Mouse (Mus musculus): ENCODE results near the gene Naaladl2. TPM values are rescaled to one million over a fixed set of nuclear protein-coding genes. Genes with fewer than 3 reads are reported as not detected.
"Not testable (repeated sequence)": the region's sequence is repeated elsewhere in the genome, so short reads cannot be mapped to it uniquely, and the experiment has no call there.

Gene Naaladl2
- polyA plus RNA-seq, 1 experiment from 2014 or later: 2.1 TPM

- Histone ChIP-seq H3K27me3 (replicated peaks; ENCODE audit: insufficient read depth, low read length) (no peaks in the 10 kb centered on the region), H3K4me3 (ENCODE audit: low read depth, low read length) (no peak overlapping the region), H3K4me2 (replicated peaks; ENCODE audit: low read depth, low read length) (no peak overlapping the region), H3K4me1 (ENCODE audit: insufficient read depth, low read depth, low read length) (no peaks in the 10 kb centered on the region), H3K36me3 (ENCODE audit: insufficient read depth, low read length) (no peaks in the 10 kb centered on the region), H3K9me3 (ENCODE audit: low read length) (no peaks in the 10 kb centered on the region), H3K27ac (ENCODE audit: low read length) (no peak overlapping the region), H3K9ac (replicated peaks; ENCODE audit: low read depth) (no peak overlapping the region)
- TF ChIP-seq EP300 (IDR thresholded peaks at IDR 0.05) (no peak), CTCF (IDR thresholded peaks at IDR 0.05) (no peak)
- DNase-seq (ENCODE audit: low spot score) (no peak), ATAC-seq (no peak)
Observed at GRCm38 (mm10) chr3:24163992-24164391, 980.1 kb downstream of the Naaladl2 start.

DNA sequence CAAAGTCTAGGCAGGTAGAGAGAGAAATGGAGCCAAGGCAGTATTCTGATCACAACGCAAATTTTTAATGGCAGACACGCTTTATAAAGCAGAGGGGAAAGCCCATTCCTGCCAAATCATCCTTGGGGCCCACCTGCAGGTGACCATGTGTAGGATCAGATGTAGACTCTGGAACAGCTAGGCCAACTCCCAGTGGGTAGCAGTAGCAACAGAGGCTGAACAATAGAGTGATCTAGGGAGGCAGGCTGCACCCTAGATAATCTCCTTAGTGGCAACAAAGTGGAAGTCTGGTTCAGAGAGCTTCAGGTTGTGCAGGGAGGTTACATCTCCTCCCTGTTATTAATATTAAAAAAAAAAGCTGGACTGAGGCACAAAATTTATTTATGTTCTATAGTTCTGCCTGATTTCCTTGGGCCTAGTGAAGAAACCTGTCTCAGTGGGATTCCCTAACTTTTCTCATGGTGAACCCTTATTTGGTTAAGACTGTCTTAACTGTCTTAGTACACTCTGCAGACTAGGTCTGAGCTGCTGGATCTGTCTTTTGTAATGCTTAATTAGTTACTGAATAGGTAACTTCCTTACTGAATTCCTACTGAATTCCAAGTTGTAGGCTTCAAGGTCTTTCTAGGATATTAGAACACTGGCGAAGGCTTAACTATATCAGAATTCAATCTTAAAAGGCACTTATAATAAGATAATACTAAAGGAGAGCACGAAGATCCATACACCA, 992.8 kb downstream of the Naaladl2 start:
- DNase-seq (ENCODE audit: low spot score); H3K27ac ChIP-seq (ENCODE audit: low read length); H3K36me3 ChIP-seq (ENCODE audit: insufficient read depth, low read length); ATAC-seq; H3K9ac ChIP-seq (replicated peaks; ENCODE audit: low read depth); H3K4me3 ChIP-seq (ENCODE audit: low read depth, low read length); H3K9me3 ChIP-seq (ENCODE audit: low read length); H3K27me3 ChIP-seq (replicated peaks; ENCODE audit: insufficient read depth, low read length); H3K4me2 ChIP-seq (replicated peaks; ENCODE audit: low read depth, low read length); H3K4me1 ChIP-seq (ENCODE audit: insufficient read depth, low read depth, low read length): not testable (repeated sequence)
- WGBS: 78% methylated on average over 4 of the region's 4 CpGs

- Histone ChIP-seq H3K9me3 (ENCODE audit: low read length) (no peaks in the 10 kb centered on the region), H3K4me2 (replicated peaks; ENCODE audit: low read depth, low read length) (no peak overlapping the region), H3K4me3 (ENCODE audit: low read depth, low read length) (no peak overlapping the region), H3K27me3 (replicated peaks; ENCODE audit: insufficient read depth, low read length) (no peaks in the 10 kb centered on the region), H3K27ac (ENCODE audit: low read length) (no peak overlapping the region), H3K36me3 (ENCODE audit: insufficient read depth, low read length) (no peaks in the 10 kb centered on the region), H3K9ac (replicated peaks; ENCODE audit: low read depth) (no peak overlapping the region), H3K4me1 (ENCODE audit: insufficient read depth, low read depth, low read length) (no peaks in the 10 kb centered on the region)
- TF ChIP-seq CTCF (IDR thresholded peaks at IDR 0.05): no peak
- TF ChIP-seq EP300 (IDR thresholded peaks at IDR 0.05): no peak
- ATAC-seq (no peak), DNase-seq (ENCODE audit: low spot score) (no peak)
- 65% methylated on average over 1 of the region's 1 CpGs for WGBS
Observed at GRCm38 (mm10) chr3:24142808-24143207, 1001.3 kb downstream of the Naaladl2 start.

DNA sequence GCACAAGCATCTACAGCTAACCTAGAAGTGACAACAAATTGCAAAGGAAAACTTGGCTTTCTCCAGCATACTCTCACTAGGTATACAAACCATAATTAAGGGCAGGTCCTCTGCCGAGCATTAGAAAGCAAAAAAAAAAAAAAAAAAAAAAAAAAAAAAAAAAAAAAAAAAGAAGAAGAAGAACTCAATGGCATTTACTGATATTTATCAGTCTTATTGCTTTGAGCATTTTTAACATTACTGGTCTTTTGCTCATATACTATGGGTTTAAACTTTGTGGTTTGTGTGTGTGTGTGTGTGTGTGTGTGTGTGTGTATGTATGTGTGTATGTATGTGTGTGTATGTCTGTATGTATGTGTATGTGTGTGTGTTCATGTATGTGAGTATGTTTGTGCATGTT, 1006.1 kb downstream of the Naaladl2 start:
- ATAC-seq (no peak), DNase-seq (ENCODE audit: low spot score) (no peak)
- H3K4me3 ChIP-seq (ENCODE audit: low read depth, low read length): no peak overlapping the region
- H3K4me1 ChIP-seq (ENCODE audit: insufficient read depth, low read depth, low read length): no peaks in the 10 kb centered on the region
- no peaks in the 10 kb centered on the region for H3K36me3 ChIP-seq (ENCODE audit: insufficient read depth, low read length)
- H3K4me2 ChIP-seq (replicated peaks; ENCODE audit: low read depth, low read length): no peak overlapping the region
- H3K9ac ChIP-seq (replicated peaks; ENCODE audit: low read depth): no peak overlapping the region
- TF ChIP-seq CTCF (IDR thresholded peaks at IDR 0.05) (no peak), EP300 (IDR thresholded peaks at IDR 0.05) (no peak)
- no peaks in the 10 kb centered on the region for H3K9me3 ChIP-seq (ENCODE audit: low read length)
- no peak overlapping the region for H3K27ac ChIP-seq (ENCODE audit: low read length)
- WGBS: 64% methylated on average over 1 of the region's 1 CpGs
- H3K27me3 ChIP-seq (replicated peaks; ENCODE audit: insufficient read depth, low read length): no peaks in the 10 kb centered on the region

DNA sequence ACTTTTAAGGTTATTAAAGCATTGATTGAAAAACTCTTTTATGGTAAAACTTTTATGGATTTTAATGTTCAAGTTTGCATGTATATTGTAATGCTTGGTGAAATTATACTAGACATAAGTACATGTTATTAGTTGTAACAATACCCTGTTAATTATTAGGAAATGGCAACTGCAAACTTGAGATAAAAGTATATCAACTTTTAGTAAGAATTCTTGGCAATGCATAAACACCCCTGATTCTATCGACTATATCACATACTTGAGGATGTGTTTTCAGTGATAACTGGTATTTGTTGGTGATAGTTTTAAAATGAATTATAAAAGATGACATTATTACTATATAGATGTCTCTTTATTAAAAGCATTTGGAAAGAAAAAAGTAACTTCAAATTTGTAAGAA, 1017.9 kb downstream of the Naaladl2 start:
- no peak overlapping the region for H3K27ac ChIP-seq (ENCODE audit: low read length)
- H3K27me3 ChIP-seq (replicated peaks; ENCODE audit: insufficient read depth, low read length): no peaks in the 10 kb centered on the region
- TF ChIP-seq EP300 (IDR thresholded peaks at IDR 0.05) (no peak), CTCF (IDR thresholded peaks at IDR 0.05) (no peak)
- no peak overlapping the region for H3K9ac ChIP-seq (replicated peaks; ENCODE audit: low read depth)
- no peak for DNase-seq (ENCODE audit: low spot score)
- 70% methylated on average over 1 of the region's 1 CpGs for WGBS
- H3K4me2 ChIP-seq (replicated peaks; ENCODE audit: low read depth, low read length): no peak overlapping the region
- H3K4me3 ChIP-seq (ENCODE audit: low read depth, low read length): no peak overlapping the region
- H3K36me3 ChIP-seq (ENCODE audit: insufficient read depth, low read length): no peaks in the 10 kb centered on the region
- no peaks in the 10 kb centered on the region for H3K9me3 ChIP-seq (ENCODE audit: low read length)
- H3K4me1 ChIP-seq (ENCODE audit: insufficient read depth, low read depth, low read length): no peaks in the 10 kb centered on the region
- no peak for ATAC-seq

DNA sequence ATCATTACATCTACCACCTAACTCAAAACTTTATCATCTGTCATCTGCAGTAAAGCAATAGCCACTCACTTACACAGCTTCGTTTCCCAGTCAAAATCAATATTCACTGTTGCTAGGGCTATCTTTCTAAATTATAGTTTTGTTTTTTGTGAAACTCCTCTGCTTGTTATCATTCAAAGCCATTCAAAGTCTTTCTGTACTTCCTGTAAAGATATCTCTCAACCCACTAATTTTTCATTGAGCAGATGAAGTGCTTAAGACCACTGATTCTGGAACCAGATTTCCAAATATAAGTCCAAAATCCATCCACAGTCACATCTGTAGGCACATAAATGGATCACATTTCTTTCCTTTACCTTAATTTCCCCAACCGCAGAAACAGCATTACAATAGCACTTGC, 1020.0 kb downstream of the Naaladl2 start:
- H3K9ac ChIP-seq (replicated peaks; ENCODE audit: low read depth): no peak overlapping the region
- no peaks in the 10 kb centered on the region for H3K27me3 ChIP-seq (replicated peaks; ENCODE audit: insufficient read depth, low read length)
- no peaks in the 10 kb centered on the region for H3K9me3 ChIP-seq (ENCODE audit: low read length)
- DNase-seq (ENCODE audit: low spot score) (no peak), ATAC-seq (no peak)
- TF ChIP-seq EP300 (IDR thresholded peaks at IDR 0.05) (no peak), CTCF (IDR thresholded peaks at IDR 0.05) (no peak)
- no peaks in the 10 kb centered on the region for H3K4me1 ChIP-seq (ENCODE audit: insufficient read depth, low read depth, low read length)
- no peaks in the 10 kb centered on the region for H3K36me3 ChIP-seq (ENCODE audit: insufficient read depth, low read length)
- H3K4me3 ChIP-seq (ENCODE audit: low read depth, low read length): no peak overlapping the region
- no peak overlapping the region for H3K27ac ChIP-seq (ENCODE audit: low read length)
- no peak overlapping the region for H3K4me2 ChIP-seq (replicated peaks; ENCODE audit: low read depth, low read length)
- WGBS: 75% methylated on average over 2 of the region's 2 CpGs

GRCm38 (mm10) chr3:24118136-24118535, 1025.9 kb downstream of the Naaladl2 start:
- H3K9ac ChIP-seq (replicated peaks; ENCODE audit: low read depth): no peak overlapping the region
- no peaks in the 10 kb centered on the region for H3K27me3 ChIP-seq (replicated peaks; ENCODE audit: insufficient read depth, low read length)
- no peak overlapping the region for H3K27ac ChIP-seq (ENCODE audit: low read length)
- H3K9me3 ChIP-seq (ENCODE audit: low read length): no peaks in the 10 kb centered on the region
- H3K4me1 ChIP-seq (ENCODE audit: insufficient read depth, low read depth, low read length): no peaks in the 10 kb centered on the region
- no peak for TF ChIP-seq EP300 (IDR thresholded peaks at IDR 0.05)
- TF ChIP-seq CTCF (IDR thresholded peaks at IDR 0.05): no peak
- H3K4me2 ChIP-seq (replicated peaks; ENCODE audit: low read depth, low read length): no peak overlapping the region
- no peak for ATAC-seq
- no peak for DNase-seq (ENCODE audit: low spot score)
- no peaks in the 10 kb centered on the region for H3K36me3 ChIP-seq (ENCODE audit: insufficient read depth, low read length)
- 83% methylated on average over 6 of the region's 6 CpGs for WGBS
- no peak overlapping the region for H3K4me3 ChIP-seq (ENCODE audit: low read depth, low read length)
